Mouse (Mus musculus): ENCODE data around the gene Tgfb3. TPM values are rescaled to one million over a fixed set of nuclear protein-coding genes. Genes with fewer than 3 reads are reported as not detected.

Tgfb3 gene
- total RNA-seq, 2 experiments from 2014 or later, result 60.7 to 62.6 TPM

- DNase-seq (ENCODE audit: low spot score in 2 of 2), result peak; percentile 64 to 83
Measured at GRCm38 (mm10) chr12:86082481-86083012, 3.7 kb upstream of the Tgfb3 start, which contains the start of gene Ift43. Gene Ift43, plus strand, starts transcription at chr12:86082541.

- peak; percentile 94 to 95 for DNase-seq (ENCODE audit: low spot score in 2 of 2)
Measured at GRCm38 (mm10) chr12:86079202-86079667, 394 bp upstream of the Tgfb3 start.

- DNase-seq (ENCODE audit: low spot score in 2 of 2), result no peak
Measured at GRCm38 (mm10) chr12:86078176-86078552, 677 bp downstream of the Tgfb3 start.

- peak in 1 of 2 experiments; percentile 49 for DNase-seq (ENCODE audit: low spot score in 2 of 2)
Measured at GRCm38 (mm10) chr12:86077736-86078135, 1.1 kb downstream of the Tgfb3 start.

DNA sequence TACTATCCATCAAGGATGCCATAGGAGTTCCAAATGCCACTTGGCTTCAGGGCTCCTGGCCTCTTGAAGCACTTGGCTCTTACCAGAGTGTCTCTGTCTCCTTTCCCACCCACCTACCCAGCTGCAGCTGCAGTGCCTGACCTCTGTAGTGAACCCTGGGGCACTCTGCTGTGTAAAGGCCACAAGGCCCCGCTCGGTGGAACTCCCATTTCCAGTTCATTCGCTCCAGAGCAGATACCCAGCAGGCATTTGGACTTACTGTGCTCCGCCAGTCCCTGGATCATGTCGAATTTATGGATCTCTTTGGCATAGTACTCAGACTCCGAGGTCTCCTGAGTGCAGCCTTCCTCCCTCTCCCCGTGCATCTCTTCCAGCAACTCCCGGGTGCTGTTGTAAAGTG lies 1.5 kb downstream of the Tgfb3 start:
- peak in 1 of 2 experiments; percentile 35 for DNase-seq (ENCODE audit: low spot score in 2 of 2)

GRCm38 (mm10) chr12:86076321-86076901 lies 2.4 kb downstream of the Tgfb3 start:
- peak in 1 of 2 experiments; percentile 30 for DNase-seq (ENCODE audit: low spot score in 2 of 2)

DNA sequence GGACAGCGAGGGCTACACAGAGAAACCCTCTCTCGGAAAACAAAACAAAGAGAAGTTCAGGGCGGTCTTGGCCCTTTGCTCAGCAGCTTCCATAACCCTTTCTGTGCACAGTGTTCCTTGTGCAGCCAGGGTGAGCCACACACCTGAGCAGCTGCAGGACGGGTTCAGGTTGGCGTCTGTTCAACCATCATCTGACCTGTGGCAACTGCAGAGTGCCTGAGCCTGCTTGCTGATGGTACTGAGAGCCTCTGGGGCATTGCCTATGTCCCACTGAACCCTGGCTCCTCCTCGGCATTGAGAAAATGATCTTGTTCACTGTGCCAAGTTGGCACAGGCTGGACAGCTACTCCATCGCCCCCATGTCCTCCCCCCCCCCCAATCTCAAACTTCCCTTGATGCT lies 3.5 kb downstream of the Tgfb3 start:
- no peak for DNase-seq (ENCODE audit: low spot score in 2 of 2)

DNA sequence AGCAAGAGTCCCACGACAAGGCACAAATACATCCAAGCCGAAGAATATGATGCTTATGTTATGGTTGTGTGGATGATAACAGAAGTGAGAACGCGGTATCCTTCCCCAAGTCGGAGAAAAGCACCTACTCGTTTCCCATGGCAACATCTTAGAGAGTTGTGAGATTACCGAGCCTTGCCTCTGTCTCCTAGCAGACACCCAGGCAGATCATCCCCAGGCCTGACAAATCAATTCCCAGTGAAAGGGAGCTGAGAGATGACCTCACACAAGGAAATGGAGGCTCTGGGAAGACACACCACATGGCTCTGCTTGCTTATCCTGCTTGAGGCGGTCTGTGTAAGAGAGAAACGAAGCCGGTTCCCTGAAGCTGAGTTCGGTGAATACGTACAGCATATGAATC lies 4.2 kb downstream of the Tgfb3 start:
- no peak for DNase-seq (ENCODE audit: low spot score in 2 of 2)

DNA sequence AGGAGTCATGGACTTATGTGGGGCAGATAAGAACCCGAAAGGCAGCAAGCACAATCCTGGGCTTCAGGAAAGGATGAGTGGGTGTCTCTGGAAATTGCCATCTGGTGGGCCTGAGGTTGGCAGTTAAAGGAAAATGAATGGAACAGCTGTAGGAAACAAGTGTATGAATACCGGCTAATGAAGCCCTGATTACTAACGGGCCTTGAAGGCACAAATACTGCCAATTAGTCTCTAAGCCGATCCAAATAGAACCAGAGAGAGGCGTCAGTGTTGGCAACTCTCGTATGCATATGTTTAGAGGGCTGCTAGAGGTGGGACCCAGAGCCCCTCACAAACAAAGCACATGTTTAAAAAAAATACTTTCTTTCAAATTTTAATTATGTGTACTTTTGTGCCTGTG lies 7.4 kb downstream of the Tgfb3 start:
- no peak for DNase-seq (ENCODE audit: low spot score in 2 of 2)

GRCm38 (mm10) chr12:86064796-86065195 lies 14.0 kb downstream of the Tgfb3 start:
- no peak for DNase-seq (ENCODE audit: low spot score in 2 of 2)

GRCm38 (mm10) chr12:86059341-86059740 lies 19.5 kb downstream of the Tgfb3 start:
- DNase-seq (ENCODE audit: low spot score in 2 of 2), result no peak

DNA sequence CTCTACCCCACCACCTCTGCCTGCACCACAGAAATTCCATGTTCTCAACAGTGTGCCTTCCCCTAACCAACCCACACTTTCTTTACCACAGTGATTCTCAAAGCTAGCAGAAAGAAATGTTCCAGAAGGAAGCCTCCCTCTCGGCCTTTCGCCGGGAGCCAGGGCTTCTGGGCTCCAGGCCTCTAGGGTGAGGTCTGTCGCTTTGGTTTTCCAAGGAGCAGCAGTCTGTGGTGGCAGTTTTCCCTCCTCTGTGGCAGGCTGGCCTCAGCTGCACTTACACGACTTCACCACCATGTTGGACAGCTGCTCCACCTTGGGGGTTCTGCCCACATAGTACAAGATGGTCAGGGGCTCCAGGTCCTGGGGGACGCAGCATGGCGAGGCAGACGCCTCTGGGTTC lies 21.3 kb downstream of the Tgfb3 start:
- DNase-seq (ENCODE audit: low spot score in 2 of 2), result no peak

DNA sequence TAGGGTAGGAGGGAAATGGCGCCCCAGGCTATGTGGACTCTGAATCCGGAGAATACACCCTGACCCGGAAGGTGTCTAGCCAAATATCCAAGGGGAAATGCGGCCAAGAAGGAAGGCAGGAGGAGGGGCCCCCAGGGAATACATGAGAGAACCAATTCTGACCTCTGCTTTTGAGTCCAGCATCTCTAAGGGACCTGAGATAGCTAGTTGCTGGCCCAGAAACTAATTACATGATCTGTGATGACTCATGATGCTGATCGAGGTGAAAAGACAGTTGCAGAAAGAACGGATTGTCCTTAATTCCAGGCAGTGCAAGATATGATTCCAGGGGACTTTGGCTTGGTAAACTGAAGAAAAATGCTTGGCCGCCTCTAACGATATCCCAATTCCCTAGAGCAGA lies 21.9 kb downstream of the Tgfb3 start:
- no peak for DNase-seq (ENCODE audit: low spot score in 2 of 2)

GRCm38 (mm10) chr12:86055306-86055705 lies 23.5 kb downstream of the Tgfb3 start:
- no peak for DNase-seq (ENCODE audit: low spot score in 2 of 2)

- no peak for DNase-seq (ENCODE audit: low spot score in 2 of 2)
Measured at GRCm38 (mm10) chr12:86051477-86051876, 27.4 kb downstream of the Tgfb3 start.

GRCm38 (mm10) chr12:86049813-86050212 lies 29.0 kb downstream of the Tgfb3 start:
- DNase-seq (ENCODE audit: low spot score in 2 of 2), result no peak

- no peak for DNase-seq (ENCODE audit: low spot score in 2 of 2)
Measured at GRCm38 (mm10) chr12:86047376-86047775, 31.5 kb downstream of the Tgfb3 start.

DNA sequence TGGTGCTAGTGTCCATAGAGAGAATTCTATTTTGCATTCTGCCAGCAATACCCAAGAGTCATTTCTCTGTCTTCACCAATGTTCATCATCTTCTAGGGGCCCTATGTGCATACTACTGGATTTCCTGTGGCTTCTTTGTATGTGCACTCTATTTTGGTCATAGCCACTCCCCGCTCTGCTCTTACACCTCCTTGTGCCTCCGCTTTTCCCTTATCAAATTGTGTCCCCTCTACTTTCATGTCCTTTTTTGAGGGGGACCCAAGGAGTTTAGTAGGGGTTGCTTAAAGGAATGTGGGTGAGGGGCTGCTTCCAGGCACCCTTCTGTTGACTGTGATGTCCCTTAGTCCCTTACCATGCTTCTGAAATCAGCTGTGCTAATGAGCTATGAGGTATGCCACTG lies 32.1 kb downstream of the Tgfb3 start:
- no peak for DNase-seq (ENCODE audit: low spot score in 2 of 2)

- no peak for DNase-seq (ENCODE audit: low spot score in 2 of 2)
Measured at GRCm38 (mm10) chr12:86046141-86046540, 32.7 kb downstream of the Tgfb3 start.

DNA sequence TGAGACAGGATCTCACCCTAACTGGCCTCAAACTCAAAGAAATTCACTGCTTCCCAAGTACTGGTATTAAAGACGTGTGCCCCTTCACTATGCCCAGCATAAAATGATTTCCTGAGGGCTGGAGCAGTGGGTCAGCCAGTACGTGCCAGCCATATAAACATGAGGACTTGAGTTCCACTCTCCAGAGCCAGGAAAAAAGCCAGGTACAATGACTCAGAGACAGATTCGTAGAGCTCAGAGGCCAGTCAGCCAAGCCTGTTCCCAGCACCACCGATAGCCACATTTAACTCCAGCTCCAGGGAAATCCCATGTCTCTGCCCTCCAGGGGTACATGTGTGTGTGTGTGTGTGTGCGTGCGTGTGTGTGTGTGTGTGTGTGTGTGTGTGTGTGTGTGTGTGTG lies 39.1 kb downstream of the Tgfb3 start:
- no peak for DNase-seq (ENCODE audit: low spot score in 2 of 2)

DNA sequence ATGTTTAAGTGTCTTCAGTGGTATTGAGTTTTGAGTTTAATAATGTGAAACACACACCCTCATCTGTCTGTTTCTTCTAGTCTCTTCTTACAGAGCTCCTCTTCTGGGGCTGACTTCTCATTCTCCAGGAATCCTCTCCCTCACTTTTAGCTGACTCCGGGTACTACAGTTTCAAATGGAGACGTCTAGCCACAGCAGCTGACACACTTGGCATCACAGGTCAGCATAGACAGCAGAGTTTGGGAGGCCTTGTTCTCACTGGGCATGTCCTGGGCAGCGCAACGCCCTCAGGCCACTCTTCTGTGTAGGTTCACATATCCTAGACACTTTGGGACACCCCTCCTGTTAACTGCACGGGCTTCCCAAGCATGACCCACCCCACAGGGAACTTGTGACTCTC lies 39.8 kb downstream of the Tgfb3 start:
- no peak for DNase-seq (ENCODE audit: low spot score in 2 of 2)

- DNase-seq (ENCODE audit: low spot score in 2 of 2), result peak in 1 of 2 experiments; percentile 35
Measured at GRCm38 (mm10) chr12:86037235-86037921, 41.5 kb downstream of the Tgfb3 start.

Measured in gastrocnemius, postnatal 4 days (tissue).